Comparison of ENCODE assay signal across 26 mouse cellular contexts in the genomic region with DNA sequence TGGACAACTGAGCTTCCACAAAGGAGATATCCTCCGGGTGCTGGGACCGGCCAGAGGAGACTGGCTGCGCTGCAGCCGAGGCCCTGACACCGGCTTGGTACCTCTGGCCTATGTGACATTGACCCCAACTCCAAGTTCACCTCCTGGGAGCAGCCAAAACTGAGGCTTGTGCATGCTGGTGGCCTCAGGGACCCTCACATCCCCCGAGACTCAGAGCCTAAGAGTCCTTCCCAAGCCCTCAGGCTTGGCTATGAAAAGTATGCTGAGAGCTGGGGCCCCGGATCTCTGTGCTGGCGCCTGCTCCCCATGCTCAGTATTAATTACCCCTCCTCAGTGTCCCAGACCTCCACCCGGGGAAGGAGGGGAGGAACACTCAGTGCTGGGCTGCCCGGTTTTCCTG. TPM values are rescaled to one million over a fixed set of nuclear protein-coding genes. Genes with fewer than 3 reads are reported as not detected.
"Had no signal": no experiment of that assay in that cellular context is flagged by ENCODE, and none has a peak within 500 bp of the region (broad histone marks: within the 10 kb centered on the region; RNA-seq: fewer than 3 reads in every experiment).

No protein-coding gene starts in this region.

- H3K9me3 ChIP-seq: kidney, embryonic 15.5 days; limb, embryonic 13.5 days; liver, embryonic 12.5 days; liver, embryonic 15.5 days; lung, embryonic 15.5 days; megakaryocyte, embryonic 14.5 days; midbrain, embryonic 12.5 days; neural tube, embryonic 12.5 days had no signal

- H3K27ac ChIP-seq: kidney, embryonic 15.5 days; left cerebral cortex, adult 2 months; limb, embryonic 13.5 days; liver, embryonic 12.5 days; liver, embryonic 15.5 days; lung, embryonic 15.5 days; midbrain, embryonic 12.5 days; neural tube, embryonic 12.5 days had no signal

- H3K9ac ChIP-seq: kidney, embryonic 15.5 days; liver, embryonic 12.5 days; liver, embryonic 15.5 days; lung, embryonic 15.5 days; neural tube, embryonic 12.5 days had no signal

- H3K4me3 ChIP-seq: kidney, embryonic 15.5 days; left cerebral cortex, adult 2 months; liver, embryonic 15.5 days; lung, embryonic 15.5 days; megakaryocyte, embryonic 14.5 days; midbrain, embryonic 12.5 days; myocyte; neural tube, embryonic 12.5 days had no signal

- DNase-seq: kidney, adult 8-10 months; kidney, postnatal 36 days; layer of hippocampus, postnatal 36 days; liver; lung, adult 18-20 months; lung, postnatal 10 days; lung, postnatal 36 days; thymus, adult 18-20 months had no signal

- ATAC-seq: liver, embryonic 12.5 days had no signal

RNA-seq across cellular contexts. Expression of a gene that starts 2.4 kb away (rescaled TPM):
- polyA plus RNA-seq: limb, embryonic 13.5 days; liver, embryonic 12.5 days; liver, embryonic 15.5 days; spleen, adult 2 months; stomach, embryonic 16.5 days had no signal

RNA-seq across cellular contexts. Expression of a gene that starts 27.9 kb away (rescaled TPM):
- total RNA-seq: layer of hippocampus, postnatal 10 days; layer of hippocampus, postnatal 36 days had no signal

RNA-seq across cellular contexts. Expression of a gene that starts 57.0 kb away (rescaled TPM):
- total RNA-seq: layer of hippocampus, adult 8-10 months; layer of hippocampus, postnatal 10 days; layer of hippocampus, postnatal 36 days; left cerebral cortex, adult 2 months; left cerebral cortex, postnatal 10 days; left cerebral cortex, postnatal 36 days had no signal
- polyA plus RNA-seq: intestine, postnatal 0 days; kidney, embryonic 15.5 days; limb, embryonic 13.5 days; liver, embryonic 12.5 days; midbrain, embryonic 12.5 days; myocyte; neural tube, embryonic 12.5 days; stomach, embryonic 16.5 days; testis, adult 2 months had no signal
